Mouse (Mus musculus) Patski (cell line): ENCODE measurements around the gene Nrap. TPM values are rescaled to one million over a fixed set of nuclear protein-coding genes. Genes with fewer than 3 reads are reported as not detected.

Experiments used
- ATAC-seq: fragments of 100-300 bp; one replicate; pipeline ENCODE4 v1.8.0; 2021
- CTCF ChIA-PET: fragments of 350-600 bp; sonication (Branson Sonifier 250); formaldehyde crosslinking; loops from one replicate; lab custom pipeline; 2022; ENCODE audit warnings: inconsistent platforms; lab: Charles Lee
- POLR2A ChIA-PET: fragments of 350-600 bp; sonication (Branson Sonifier 250); formaldehyde crosslinking; loops from one replicate; lab custom pipeline; 2022; ENCODE audit warnings: antibody characterized with exemption, inconsistent platforms; lab: Charles Lee
- DNase-seq: peaks from one replicate; pipeline ENCODE4 v3.0.0-alpha.2; 2011; ENCODE audit warnings: low read depth, low spot score
- H3K27me3 ChIP-seq: fragments of 371-371 bp; one replicate; pipeline ENCODE4 v1.5.1; 2021
- CTCF ChIP-seq: fragments of 100-300 bp; IDR thresholded peaks from one replicate; pipeline ENCODE4 v1.5.1; 2021
- in situ Hi-C: fragments of 300-500 bp; cut with MboI; formaldehyde crosslinking; loops from 3 replicates; pipeline ENCODE4 v1.11.1; 2018; ENCODE audit warnings: low pct_unique_long_range_greater_than_20kb, mixed read lengths
- polyA plus RNA-seq: library from polyadenylated mRNA; unstranded; gene quantifications from one replicate; pipeline ENCODE4 v1.2.3, GENCODE M21; 2021

The Nrap gene
- polyA plus RNA-seq, 1 experiment from 2014 or later: 10.8 TPM

- no peak for DNase-seq
- ChIA-PET POLR2A (interaction anchor here (0.6 kb wide), 1 partner anchor 129 kb away, joined by 4 read pairs; no protein-coding TSS in a partner anchor), CTCF (interaction anchor here (2.0 to 3.0 kb wide), 2 partner anchors 12 to 34 kb away, joined by 5 to 13 read pairs; no protein-coding TSS in a partner anchor)
- peaks cover 3% of the 10 kb centered on the region for H3K27me3 ChIP-seq
- no peak for ATAC-seq
- TF ChIP-seq CTCF: no peak
- in situ Hi-C loops: no loop called here
Measured at GRCm38 (mm10) chr19:56289642-56290041, 100.2 kb downstream of the Nrap start.

- ATAC-seq (no peak), DNase-seq (no peak)
- no peak for TF ChIP-seq CTCF
- POLR2A ChIA-PET: interaction anchor here (0.5 kb wide), 1 partner anchor 539 kb away, joined by 4 read pairs; no protein-coding TSS in a partner anchor
- peaks cover 3% of the 10 kb centered on the region for H3K27me3 ChIP-seq
- CTCF ChIA-PET: interaction anchor here (0.7 to 3.0 kb wide), 2 partner anchors 11 to 33 kb away, joined by 3 to 13 read pairs; no protein-coding TSS in a partner anchor
- in situ Hi-C loops: no loop called here
Measured at GRCm38 (mm10) chr19:56288436-56288835, 101.4 kb downstream of the Nrap start.

- ATAC-seq (peak; percentile 63), DNase-seq (peak; percentile 51)
- no peak for TF ChIP-seq CTCF
- H3K27me3 ChIP-seq: peaks cover 10% of the 10 kb centered on the region
- POLR2A ChIA-PET: interaction anchor here (0.5 kb wide), 1 partner anchor 827 kb away, joined by 3 read pairs; no protein-coding TSS in a partner anchor
- in situ Hi-C loops: no loop called here
- CTCF ChIA-PET: interaction anchor here (0.7 to 3.0 kb wide), 2 partner anchors 10 to 33 kb away, joined by 3 to 13 read pairs; no protein-coding TSS in a partner anchor
Measured at GRCm38 (mm10) chr19:56287580-56288367, 102.1 kb downstream of the Nrap start.

GRCm38 (mm10) chr19:56286866-56287265 lies 103.0 kb downstream of the Nrap start, which contains the start of gene Habp2:
Habp2 (plus strand) TSS chr19:56287137.
- no peak for TF ChIP-seq CTCF
- no peak for ATAC-seq
- POLR2A ChIA-PET: no interaction called here
- CTCF ChIA-PET: interaction anchor here (1.0 kb wide), 1 partner anchor 8 kb away, joined by 4 read pairs; no protein-coding TSS in a partner anchor
- DNase-seq: no peak
- in situ Hi-C loops: no loop called here
- H3K27me3 ChIP-seq: peaks cover 19% of the 10 kb centered on the region

GRCm38 (mm10) chr19:56285222-56285621 lies 104.6 kb downstream of the Nrap start:
- peak; percentile 58 for ATAC-seq
- TF ChIP-seq CTCF: no peak
- ChIA-PET POLR2A (no interaction called here), CTCF (interaction anchor here (1.3 kb wide), 1 partner anchor 10 kb away, joined by 3 read pairs; no protein-coding TSS in a partner anchor)
- no peak for DNase-seq
- H3K27me3 ChIP-seq: peaks cover 30% of the 10 kb centered on the region
- in situ Hi-C loops: no loop called here

- CTCF ChIA-PET: interaction anchor here (1.1 to 2.5 kb wide), 5 partner anchors 11 to 23 kb away, joined by 3 to 13 read pairs (median 8); no protein-coding TSS in a partner anchor
- POLR2A ChIA-PET: no interaction called here
- H3K27me3 ChIP-seq: peaks cover 86% of the 10 kb centered on the region
- in situ Hi-C loops: no loop called here
- DNase-seq: no peak
- no peak for TF ChIP-seq CTCF
- no peak for ATAC-seq
Measured at GRCm38 (mm10) chr19:56278366-56278765, 111.5 kb downstream of the Nrap start.

- no peak for ATAC-seq
- no peak for DNase-seq
- no peak for TF ChIP-seq CTCF
- ChIA-PET CTCF (interaction anchor here (1.1 to 2.5 kb wide), 6 partner anchors 9 to 23 kb away, joined by 3 to 13 read pairs (median 6); no protein-coding TSS in a partner anchor), POLR2A (interaction anchor here (0.6 kb wide), 1 partner anchor 891 kb away, joined by 6 read pairs; no protein-coding TSS in a partner anchor)
- in situ Hi-C loops: no loop called here
- peaks cover 83% of the 10 kb centered on the region for H3K27me3 ChIP-seq
Measured at GRCm38 (mm10) chr19:56277951-56278350, 111.9 kb downstream of the Nrap start.

- in situ Hi-C loops: no loop called here
- ChIA-PET CTCF (interaction anchor here (1.1 to 2.5 kb wide), 6 partner anchors 9 to 22 kb away, joined by 3 to 13 read pairs (median 6); no protein-coding TSS in a partner anchor), POLR2A (interaction anchor here (0.6 kb wide), 1 partner anchor 890 kb away, joined by 6 read pairs; no protein-coding TSS in a partner anchor)
- H3K27me3 ChIP-seq: peaks cover 76% of the 10 kb centered on the region
- no peak for TF ChIP-seq CTCF
- no peak for ATAC-seq
- no peak for DNase-seq
Measured at GRCm38 (mm10) chr19:56277140-56277804, 112.6 kb downstream of the Nrap start.

- DNase-seq: no peak
- peaks cover 32% of the 10 kb centered on the region for H3K27me3 ChIP-seq
- POLR2A ChIA-PET: no interaction called here
- CTCF ChIA-PET: interaction anchor here (1.4 to 1.7 kb wide), 2 partner anchors 16 to 18 kb away, joined by 3 to 7 read pairs; no protein-coding TSS in a partner anchor
- in situ Hi-C loops: no loop called here
- ATAC-seq: no peak
- no peak for TF ChIP-seq CTCF
Measured at GRCm38 (mm10) chr19:56272081-56272480, 117.8 kb downstream of the Nrap start.

Other genes with a start within 250 kb of the Nrap start
- 5.8 TPM for gene Habp2, start 102.9 kb downstream of the Nrap start, polyA plus RNA-seq
- 20.5 TPM for gene Casp7, start 7.1 kb upstream of the Nrap start, polyA plus RNA-seq
- 1.8 TPM for gene Plekhs1, start 71.6 kb upstream of the Nrap start, polyA plus RNA-seq
- gene Dclre1a, start 158.2 kb upstream of the Nrap start, polyA plus RNA-seq: 19.6 TPM
- 18.4 TPM for gene Nhlrc2, start 158.2 kb upstream of the Nrap start, polyA plus RNA-seq